Mouse (Mus musculus): ENCODE data around the gene Olfr142. TPM values are rescaled to one million over a fixed set of nuclear protein-coding genes. Genes with fewer than 3 reads are reported as not detected.
"Not testable (repeated sequence)": the region's sequence is repeated elsewhere in the genome, so short reads cannot be mapped to it uniquely, and the experiment has no call there.

The Olfr142 gene
- total RNA-seq (2014; rRNA removed) (not detected in 2 replicates), polyA plus RNA-seq (2015; fragmentation: Nextera tagmentation; extraction: Ambion mirVana) (not detected in 2 replicates)

DNA sequence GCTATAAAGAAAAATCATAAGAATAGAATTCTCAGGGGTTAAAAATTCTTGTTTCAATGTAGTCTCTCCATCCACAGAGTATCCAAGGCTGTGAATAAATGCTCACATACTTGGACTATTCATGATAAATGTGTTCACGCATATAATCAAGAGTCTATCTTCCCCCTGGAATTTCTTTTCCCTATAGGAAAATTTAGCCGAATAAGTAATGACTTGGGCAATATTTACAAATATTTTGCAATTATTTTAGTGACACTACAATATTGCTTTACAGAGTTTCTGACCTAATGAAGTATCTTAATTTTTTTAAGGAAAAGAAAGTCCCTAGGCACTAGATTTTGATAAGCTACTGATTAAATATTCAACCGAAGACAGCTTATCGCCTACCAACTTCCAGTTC lies at the start of gene Olfr142:
Olfr142 (minus strand) TSS at position 101 of the 400 bp plus-strand sequence.
- Histone ChIP-seq H3K9ac (replicated peaks; ENCODE audit: low read length, poor library complexity, severe bottlenecking) (no peak within 1 kb of the TSS), H3K4me3 (ENCODE audit: low read depth, low read length) (no peak within 1 kb of the TSS), H3K27ac (ENCODE audit: low read depth, low read length) (no peak within 1 kb of the TSS), H3K9me3 (ENCODE audit: low read length) (no peaks in the 10 kb centered on the region), H3K36me3 (ENCODE audit: insufficient read depth, low read length) (no peaks in the 10 kb centered on the region), H3K4me1 (ENCODE audit: insufficient read depth, low read length) (no peaks in the 10 kb centered on the region), H3K27me3 (ENCODE audit: insufficient read depth, low read length) (no peaks in the 10 kb centered on the region), H3K4me2 (ENCODE audit: low read depth, low read length, poor library complexity, severe bottlenecking) (no peak within 1 kb of the TSS)
- TF ChIP-seq CTCF (IDR thresholded peaks at IDR 0.05), result no peak
- DNase-seq (ENCODE audit: low spot score) (no peak), ATAC-seq (ENCODE audit: low FRiP score) (no peak)
- 88% methylated on average over 4 of the region's 4 CpGs for WGBS

- H3K4me2 ChIP-seq (ENCODE audit: low read depth, low read length, poor library complexity, severe bottlenecking), result no peak within 1 kb of the TSS
- DNase-seq (ENCODE audit: low spot score), result no peak
- no peaks in the 10 kb centered on the region for H3K4me1 ChIP-seq (ENCODE audit: insufficient read depth, low read length)
- no peak within 1 kb of the TSS for H3K4me3 ChIP-seq (ENCODE audit: low read depth, low read length)
- 74% methylated on average over 6 of the region's 6 CpGs for WGBS
- no peaks in the 10 kb centered on the region for H3K9me3 ChIP-seq (ENCODE audit: low read length)
- H3K27me3 ChIP-seq (ENCODE audit: insufficient read depth, low read length), result no peaks in the 10 kb centered on the region
- no peak for ATAC-seq (ENCODE audit: low FRiP score)
- no peaks in the 10 kb centered on the region for H3K36me3 ChIP-seq (ENCODE audit: insufficient read depth, low read length)
- no peak within 1 kb of the TSS for H3K27ac ChIP-seq (ENCODE audit: low read depth, low read length)
- no peak for TF ChIP-seq CTCF (IDR thresholded peaks at IDR 0.05)
- no peak within 1 kb of the TSS for H3K9ac ChIP-seq (replicated peaks; ENCODE audit: low read length, poor library complexity, severe bottlenecking)
Measured at GRCm38 (mm10) chr2:90292741-90293140, 35.3 kb upstream of the Olfr142 start, which contains the start of gene Olfr1272. TSS of gene Olfr1272 (minus strand) at chr2:90292841.

DNA sequence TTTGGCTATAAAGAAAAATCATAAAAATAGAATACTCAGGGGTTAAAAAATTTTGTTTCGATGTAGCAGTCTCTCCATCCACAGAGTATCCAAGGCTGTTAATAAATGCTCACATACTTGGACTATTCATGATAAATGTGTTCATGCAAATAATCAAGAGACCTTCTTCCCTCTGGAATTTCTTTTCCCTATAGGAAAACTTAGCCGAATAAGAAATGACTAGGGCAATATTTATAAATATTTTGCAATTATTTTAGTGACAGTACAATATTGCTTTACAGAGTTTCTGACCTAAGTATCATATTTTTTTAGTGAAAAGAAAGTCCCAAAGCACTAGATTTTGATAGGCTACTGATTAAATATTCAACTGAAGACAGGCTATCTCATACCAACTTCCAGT lies 13.5 kb upstream of the Olfr142 start, which contains the start of gene Olfr1271:
Olfr1271 (minus strand) TSS at position 101 of the 400 bp plus-strand sequence.
- Histone ChIP-seq H3K27me3 (ENCODE audit: insufficient read depth, low read length) (no peaks in the 10 kb centered on the region), H3K9me3 (ENCODE audit: low read length) (no peaks in the 10 kb centered on the region), H3K9ac (replicated peaks; ENCODE audit: low read length, poor library complexity, severe bottlenecking) (no peak within 1 kb of the TSS), H3K36me3 (ENCODE audit: insufficient read depth, low read length) (no peaks in the 10 kb centered on the region), H3K4me2 (ENCODE audit: low read depth, low read length, poor library complexity, severe bottlenecking) (no peak within 1 kb of the TSS), H3K4me3 (ENCODE audit: low read depth, low read length) (no peak within 1 kb of the TSS), H3K4me1 (ENCODE audit: insufficient read depth, low read length) (no peaks in the 10 kb centered on the region), H3K27ac (ENCODE audit: low read depth, low read length) (no peak within 1 kb of the TSS)
- no peak for TF ChIP-seq CTCF (IDR thresholded peaks at IDR 0.05)
- DNase-seq (ENCODE audit: low spot score) (no peak), ATAC-seq (ENCODE audit: low FRiP score) (no peak)
- 87% methylated on average over 2 of the region's 2 CpGs for WGBS

DNA sequence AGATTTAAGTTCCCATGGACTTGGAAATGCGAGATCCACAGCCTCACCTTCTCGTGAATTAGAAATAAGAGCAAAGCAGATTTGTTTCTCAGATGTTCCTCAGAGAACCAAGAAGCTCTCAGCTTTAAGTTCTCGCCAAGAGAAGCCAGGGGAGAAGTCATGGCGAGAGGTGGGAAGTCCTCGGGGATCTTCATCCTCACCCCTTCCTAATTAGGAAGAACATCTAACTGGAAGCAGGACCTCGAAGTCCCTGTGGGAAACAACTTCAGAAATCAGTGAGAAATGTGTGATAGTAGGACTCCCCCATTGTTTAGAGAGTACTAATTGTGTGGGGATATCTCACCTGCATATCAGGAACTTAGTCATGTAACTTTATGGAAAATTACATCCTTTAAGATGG lies 33.0 kb downstream of the Olfr142 start, which contains the start of gene Olfr1506:
Olfr1506 (minus strand) TSS at position 101 of the 400 bp plus-strand sequence.
- not testable (repeated sequence) for H3K27me3 ChIP-seq (ENCODE audit: insufficient read depth, low read length)

More for the DNA sequence above, 33.0 kb downstream of the Olfr142 start, which contains the start of gene Olfr1506:
- H3K36me3 ChIP-seq (ENCODE audit: insufficient read depth, low read length); H3K4me2 ChIP-seq (ENCODE audit: low read depth, low read length, poor library complexity, severe bottlenecking); ATAC-seq (ENCODE audit: low FRiP score); H3K9ac ChIP-seq (replicated peaks; ENCODE audit: low read length, poor library complexity, severe bottlenecking); H3K27ac ChIP-seq (ENCODE audit: low read depth, low read length); H3K4me1 ChIP-seq (ENCODE audit: insufficient read depth, low read length); DNase-seq (ENCODE audit: low spot score); H3K4me3 ChIP-seq (ENCODE audit: low read depth, low read length); H3K9me3 ChIP-seq (ENCODE audit: low read length): not testable (repeated sequence)
- WGBS, result no CpG with 5 or more reads among the region's 6 CpGs

Other genes starting within 250 kb of the Olfr142 start
- gene Olfr1263, start 245.5 kb downstream of the Olfr142 start, total RNA-seq (2014; rRNA removed), result not detected in 2 replicates
- gene Olfr1263, start 245.5 kb downstream of the Olfr142 start, polyA plus RNA-seq (2015; fragmentation: Nextera tagmentation; extraction: Ambion mirVana), result not detected in 2 replicates
- gene Olfr1264, start 232.0 kb downstream of the Olfr142 start, total RNA-seq (2014; rRNA removed), result not detected in 2 replicates
- gene Olfr1264, start 232.0 kb downstream of the Olfr142 start, polyA plus RNA-seq (2015; fragmentation: Nextera tagmentation; extraction: Ambion mirVana), result not detected in 2 replicates
- not detected in 2 replicates for gene Olfr1265, start 222.3 kb downstream of the Olfr142 start, total RNA-seq (2014; rRNA removed)
- not detected in 2 replicates for gene Olfr1265, start 222.3 kb downstream of the Olfr142 start, polyA plus RNA-seq (2015; fragmentation: Nextera tagmentation; extraction: Ambion mirVana)
- gene Olfr140, start 194.0 kb downstream of the Olfr142 start, total RNA-seq (2014; rRNA removed), result not detected in 2 replicates
- gene Olfr140, start 194.0 kb downstream of the Olfr142 start, polyA plus RNA-seq (2015; fragmentation: Nextera tagmentation; extraction: Ambion mirVana), result not detected in 2 replicates
- not detected in 2 replicates for gene Olfr1269, start 136.2 kb downstream of the Olfr142 start, total RNA-seq (2014; rRNA removed)
- gene Olfr1269, start 136.2 kb downstream of the Olfr142 start, polyA plus RNA-seq (2015; fragmentation: Nextera tagmentation; extraction: Ambion mirVana), result not detected in 2 replicates
- gene Olfr32, start 115.3 kb downstream of the Olfr142 start, total RNA-seq (2014; rRNA removed), result not detected in 2 replicates
- not detected in 2 replicates for gene Olfr32, start 115.3 kb downstream of the Olfr142 start, polyA plus RNA-seq (2015; fragmentation: Nextera tagmentation; extraction: Ambion mirVana)
- gene Olfr1270, start 104.5 kb downstream of the Olfr142 start, total RNA-seq (2014; rRNA removed), result not detected in 2 replicates
- gene Olfr1270, start 104.5 kb downstream of the Olfr142 start, polyA plus RNA-seq (2015; fragmentation: Nextera tagmentation; extraction: Ambion mirVana), result not detected in 2 replicates
- gene Olfr1506, start 33.1 kb downstream of the Olfr142 start, total RNA-seq (2014; rRNA removed), result not detected in 2 replicates
- gene Olfr1506, start 33.1 kb downstream of the Olfr142 start, polyA plus RNA-seq (2015; fragmentation: Nextera tagmentation; extraction: Ambion mirVana), result not detected in 2 replicates
- not detected in 2 replicates for gene Olfr1271, start 13.4 kb upstream of the Olfr142 start, total RNA-seq (2014; rRNA removed)
- gene Olfr1271, start 13.4 kb upstream of the Olfr142 start, polyA plus RNA-seq (2015; fragmentation: Nextera tagmentation; extraction: Ambion mirVana), result not detected in 2 replicates
- gene Olfr1272, start 35.2 kb upstream of the Olfr142 start, total RNA-seq (2014; rRNA removed), result not detected in 2 replicates
- gene Olfr1272, start 35.2 kb upstream of the Olfr142 start, polyA plus RNA-seq (2015; fragmentation: Nextera tagmentation; extraction: Ambion mirVana), result not detected in 2 replicates
- gene Gm13769, start 64.6 kb upstream of the Olfr142 start, total RNA-seq (2014; rRNA removed), result not detected in 2 replicates
- not detected in 2 replicates for gene Gm13769, start 64.6 kb upstream of the Olfr142 start, polyA plus RNA-seq (2015; fragmentation: Nextera tagmentation; extraction: Ambion mirVana)
- gene Olfr1274-ps, start 141.1 kb upstream of the Olfr142 start, total RNA-seq (2014; rRNA removed), result not detected in 2 replicates
- gene Olfr1274-ps, start 141.1 kb upstream of the Olfr142 start, polyA plus RNA-seq (2015; fragmentation: Nextera tagmentation; extraction: Ambion mirVana), result not detected in 2 replicates